Mouse (Mus musculus) embryonic facial prominence, embryonic 11.5 days (tissue): Measurements from ENCODE around the gene Prpf39. TPM values are rescaled to one million over a fixed set of nuclear protein-coding genes. Genes with fewer than 3 reads are reported as not detected.
A peak's percentile ranks its signal among the peaks of the same experiment; 100 is the strongest.

Experiments used
- ATAC-seq: fragments of 200-750 bp; cut with Nextera tagmentation; replicated peaks from 2 replicates; pipeline ENCODE4 v1.8.0; 2017; ENCODE audit warnings: low read depth; ENCODE audit not compliant: insufficient number of reproducible peaks, low FRiP score, low TSS enrichment
- DNase-seq: peaks from one replicate; pipeline ENCODE4 v3.0.0-alpha.2; 2015; ENCODE audit warnings: low spot score
- H3K27ac ChIP-seq: fragments of 300-500 bp; sonication (generic); replicated peaks from 2 replicates; pipeline ENCODE4 v1.5.1; 2014; ENCODE audit warnings: mild to moderate bottlenecking, low read depth, low read length, control low read depth
- H3K27me3 ChIP-seq: fragments of 300-500 bp; sonication (generic); 2 replicates; pipeline ENCODE4 v1.6.1; 2014; ENCODE audit warnings: mild to moderate bottlenecking, low read length, moderate library complexity, mixed read lengths; ENCODE audit not compliant: control insufficient read depth, insufficient read depth
- H3K36me3 ChIP-seq: fragments of 300-500 bp; sonication (generic); replicated peaks from 2 replicates; pipeline ENCODE4 v1.6.1; 2014; ENCODE audit warnings: low read depth, mild to moderate bottlenecking, low read length, moderate library complexity, mixed read lengths; ENCODE audit not compliant: control insufficient read depth, insufficient read depth
- H3K4me1 ChIP-seq: fragments of 300-500 bp; sonication (generic); 2 replicates; pipeline ENCODE4 v1.6.1; 2014; ENCODE audit warnings: low read length, mixed read lengths; ENCODE audit not compliant: control insufficient read depth, insufficient read depth
- H3K4me2 ChIP-seq: fragments of 300-500 bp; sonication (generic); 2 replicates; pipeline ENCODE4 v1.6.1; 2014; ENCODE audit warnings: low read depth, mild to moderate bottlenecking, control low read depth, low read length, moderate library complexity
- H3K4me3 ChIP-seq: fragments of 300-500 bp; sonication (generic); 2 replicates; pipeline ENCODE4 v1.5.1; 2014; ENCODE audit warnings: low read depth, low read length, control low read depth
- H3K9ac ChIP-seq: fragments of 300-500 bp; sonication (generic); replicated peaks from 2 replicates; pipeline ENCODE4 v1.6.1; 2014; ENCODE audit warnings: mild to moderate bottlenecking, control low read depth, low read length
- H3K9me3 ChIP-seq: fragments of 300-500 bp; sonication (generic); replicated peaks from 2 replicates; pipeline ENCODE4 v1.6.1; 2016; ENCODE audit warnings: mild to moderate bottlenecking, low read length, inconsistent platforms, mixed read lengths; ENCODE audit not compliant: control insufficient read depth
- WGBS: fragments of 180-500 bp; shearing (Covaris S2); extraction: QIAGEN DNeasy Blood & Tissue Kit; methylation state at CpG from one replicate; pipeline ENCODE4 v1.1.7; 2014; 5-methylcytosine and 5-hydroxymethylcytosine counted together
- polyA plus RNA-seq: library from polyadenylated mRNA; unstranded; fragments of >200 nt; fragmentation: Nextera tagmentation; extraction: Ambion mirVana; gene quantifications from 2 replicates; pipeline ENCODE4 v1.2.1, GENCODE M21; 2014

Prpf39 gene
- polyA plus RNA-seq, 1 experiment from 2014 or later: 77.9 TPM

GRCm38 (mm10) chr12:65075733-65076310, 39.7 kb downstream of the Prpf39 start:
- Histone ChIP-seq H3K9me3 (no peaks in the 10 kb centered on the region), H3K9ac (peak overlapping the region; percentile 84), H3K4me1 (no peaks in the 10 kb centered on the region), H3K4me3 (peak overlapping the region; percentile 62), H3K27me3 (no peaks in the 10 kb centered on the region), H3K27ac (peak overlapping the region; percentile 67; the same call in 1 of the 2 replicates), H3K36me3 (no peaks in the 10 kb centered on the region), H3K4me2 (peak overlapping the region; percentile 72)
- no peak for ATAC-seq
- WGBS: under 1% methylated on average over 40 of the region's 41 CpGs
- DNase-seq: peak; percentile 19

GRCm38 (mm10) chr12:65076906-65077305, 40.8 kb downstream of the Prpf39 start:
- H3K36me3 ChIP-seq: no peaks in the 10 kb centered on the region
- H3K9ac ChIP-seq: no peak overlapping the region
- H3K4me1 ChIP-seq: no peaks in the 10 kb centered on the region
- no peak overlapping the region for H3K27ac ChIP-seq
- H3K4me2 ChIP-seq: peak overlapping the region; percentile 72
- 79% methylated on average over 9 of the region's 9 CpGs for WGBS
- no peak for DNase-seq
- H3K9me3 ChIP-seq: no peaks in the 10 kb centered on the region
- H3K27me3 ChIP-seq: no peaks in the 10 kb centered on the region
- H3K4me3 ChIP-seq: peak overlapping the region; percentile 62; the same call in 1 of the 2 replicates
- ATAC-seq: no peak

- Histone ChIP-seq H3K9me3 (no peaks in the 10 kb centered on the region), H3K4me1 (no peaks in the 10 kb centered on the region), H3K9ac (no peak overlapping the region), H3K4me2 (no peak overlapping the region), H3K4me3 (no peak overlapping the region), H3K27ac (no peak overlapping the region), H3K36me3 (peaks cover 2% of the 10 kb centered on the region), H3K27me3 (no peaks in the 10 kb centered on the region)
- DNase-seq: no peak
- ATAC-seq: no peak
- 83% methylated on average over 1 of the region's 1 CpGs for WGBS
These were observed 72.6 kb downstream of the Prpf39 start for GRCm38 (mm10) chr12:65108746-65109145.

- Histone ChIP-seq H3K9me3 (no peaks in the 10 kb centered on the region), H3K27ac (no peak overlapping the region), H3K27me3 (no peaks in the 10 kb centered on the region), H3K4me1 (no peaks in the 10 kb centered on the region), H3K4me3 (no peak overlapping the region), H3K4me2 (no peak overlapping the region), H3K9ac (no peak overlapping the region), H3K36me3 (peaks cover 2% of the 10 kb centered on the region)
- WGBS: 89% methylated on average over 3 of the region's 3 CpGs
- ATAC-seq: no peak
- DNase-seq: no peak
These were observed 75.4 kb downstream of the Prpf39 start for GRCm38 (mm10) chr12:65111503-65111902.

- no peak for ATAC-seq
- peaks cover 2% of the 10 kb centered on the region for H3K36me3 ChIP-seq
These were observed 76.7 kb downstream of the Prpf39 start for GRCm38 (mm10) chr12:65112811-65113210.

More at GRCm38 (mm10) chr12:65112811-65113210, 76.7 kb downstream of the Prpf39 start:
- Histone ChIP-seq H3K4me2 (no peak overlapping the region), H3K27ac (no peak overlapping the region), H3K4me1 (no peaks in the 10 kb centered on the region), H3K9ac (no peak overlapping the region), H3K27me3 (no peaks in the 10 kb centered on the region), H3K9me3 (no peaks in the 10 kb centered on the region), H3K4me3 (no peak overlapping the region)
- DNase-seq: no peak
- 93% methylated on average over 1 of the region's 1 CpGs for WGBS

Other genes starting within 250 kb of the Prpf39 start
- 2.8 and 3.2 TPM in 2 replicates for gene Gm527, start 118.4 kb upstream of the Prpf39 start, polyA plus RNA-seq
- 11.0 and 13.4 TPM in 2 replicates for gene Klhl28, start 70.8 kb upstream of the Prpf39 start, polyA plus RNA-seq
- gene Togaram1, start 70.5 kb upstream of the Prpf39 start, polyA plus RNA-seq: 25.8 and 28.8 TPM in 2 replicates
- 689 and 760 TPM in 2 replicates for gene Fkbp3, start 37.7 kb downstream of the Prpf39 start, polyA plus RNA-seq
- gene Fancm, start 39.3 kb downstream of the Prpf39 start, polyA plus RNA-seq: 14.4 and 14.8 TPM in 2 replicates
- gene Mis18bp1, start 136.3 kb downstream of the Prpf39 start, polyA plus RNA-seq: 88.9 and 102 TPM in 2 replicates
- not detected in 2 replicates for gene Wdr20rt, start 189.2 kb downstream of the Prpf39 start, polyA plus RNA-seq